ENCODE assay signal across 8 mouse cellular contexts in the genomic region with DNA sequence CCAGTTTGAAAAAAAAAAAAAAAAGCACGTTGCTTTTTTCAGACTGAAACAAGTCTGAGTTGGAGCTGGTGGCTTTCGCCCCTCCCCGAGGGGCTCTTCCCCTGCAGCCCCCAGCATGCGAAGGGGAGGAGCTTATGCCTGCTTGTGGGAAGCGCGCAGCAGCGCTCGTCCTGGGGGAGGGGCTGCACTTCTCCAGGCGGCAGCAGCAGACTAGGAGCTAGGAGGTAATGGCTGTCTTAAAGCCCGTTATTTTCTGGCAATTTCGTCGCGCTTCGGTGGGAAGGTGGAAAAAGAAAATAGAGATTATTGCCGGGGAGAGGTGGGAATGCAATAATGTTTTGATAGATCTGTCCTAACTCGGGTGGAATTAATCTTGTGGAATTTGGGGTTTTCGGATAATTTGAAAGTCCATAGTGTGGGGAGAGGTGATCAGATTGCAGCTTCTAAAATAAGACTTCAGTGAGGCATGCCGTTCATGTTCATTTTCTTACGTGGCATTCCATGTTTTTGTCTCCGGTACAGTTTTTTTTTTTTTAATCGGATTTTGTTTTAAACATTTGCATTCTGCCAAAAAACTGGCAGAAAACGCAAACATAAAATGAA. TPM values are rescaled to one million over a fixed set of nuclear protein-coding genes. Genes with fewer than 3 reads are reported as not detected.
DNase-seq lines count a peak whose midpoint lies in the region; ATAC-seq and TF ChIP-seq lines count a peak whose summit lies in the region.

No protein-coding gene starts in this region.

- H3K27ac ChIP-seq in gastrocnemius, adult 2 months: peak overlapping the region; percentile 41; the same call in 1 of the 2 replicates
- H3K27ac ChIP-seq in intestine, embryonic 16.5 days (ENCODE audit: low read length): no peak overlapping the region

- intact Hi-C loops in gastrocnemius, adult 2 months (cut with DNase I): no loop called here
- intact Hi-C loops in gastrocnemius, postnatal 36 days (cut with DNase I): no loop called here
- intact Hi-C loops in left cerebral cortex, postnatal 25 days (cut with DNase I): no loop called here

- H3K27me3 ChIP-seq in intestine, embryonic 16.5 days (replicated peaks; ENCODE audit: control insufficient read depth, insufficient read depth, low read length): no peaks in the 10 kb centered on the region

- WGBS in intestine, embryonic 16.5 days: 18% methylated on average over 22 of the region's 22 CpGs

- ATAC-seq in intestine, embryonic 16.5 days: peak; percentile 76
- peak; percentile 82 for ATAC-seq in megakaryocyte-erythroid progenitor cell, adult 5-6 weeks (replicated peaks; ENCODE audit: low FRiP score, low TSS enrichment, poor library complexity, severe bottlenecking)

- H3K4me2 ChIP-seq in intestine, embryonic 16.5 days (ENCODE audit: low read depth, low read length): peak overlapping the region; percentile 40

- H3K9ac ChIP-seq in intestine, embryonic 16.5 days (ENCODE audit: low read depth, low read length): no peak overlapping the region

- no peak for TF ChIP-seq CTCF in gastrocnemius, adult 2 months (IDR thresholded peaks at IDR 0.05)

- H3K9me3 ChIP-seq in intestine, embryonic 16.5 days (ENCODE audit: control insufficient read depth, low read length): no peaks in the 10 kb centered on the region

- no peaks in the 10 kb centered on the region for H3K36me3 ChIP-seq in intestine, embryonic 16.5 days (ENCODE audit: control insufficient read depth, insufficient read depth, low read length)

- peak overlapping the region; percentile 69 for H3K4me3 ChIP-seq in gastrocnemius, adult 2 months
- H3K4me3 ChIP-seq in intestine, embryonic 16.5 days (ENCODE audit: low read length): peak overlapping the region; percentile 41

- H3K4me1 ChIP-seq in intestine, embryonic 16.5 days (ENCODE audit: control insufficient read depth, insufficient read depth, low read length): no peaks in the 10 kb centered on the region

- peak; percentile 51 for DNase-seq in gastrocnemius, adult 2 months
- no peak for DNase-seq in gastrocnemius, postnatal 36 days
- DNase-seq in cerebellum, postnatal 36 days: peak; percentile 24 to 44
- DNase-seq in frontal cortex, postnatal 25 days (ENCODE audit: low spot score in 2 of 2): peak; percentile 9 to 18
- peak; percentile 24 to 30 for DNase-seq in left cerebral cortex, postnatal 25 days (ENCODE audit: low spot score in 2 of 2)
- DNase-seq in right cerebral cortex, postnatal 25 days: peak; percentile 23

RNA-seq across cellular contexts. Expression of a gene that starts 7.2 kb away (rescaled TPM):
- total RNA-seq in gastrocnemius, adult 2 months (2021): 1 to 10 TPM; 4.6 to 6.1 TPM
- total RNA-seq in gastrocnemius, postnatal 36 days (2021): 1 to 10 TPM; 3.2 to 4.2 TPM
- 6.5 and 7.0 TPM in 2 replicates for polyA plus RNA-seq in intestine, embryonic 16.5 days (2015; fragmentation: Nextera tagmentation; extraction: Ambion mirVana)
- total RNA-seq in left cerebral cortex, postnatal 25 days (2021): 1 to 10 TPM; 2.2 to 3.3 TPM
- total RNA-seq in megakaryocyte-erythroid progenitor cell, adult 5-6 weeks (2014; fragmentation: Nextera tagmentation): 0.40 TPM in 1 of 2 replicates, not detected in the other
- 0.19 TPM in 1 of 2 replicates, not detected in the other for total RNA-seq in megakaryocyte-erythroid progenitor cell, adult 5-6 weeks (2017)

RNA-seq across cellular contexts. Expression of a gene that starts 38.1 kb away (rescaled TPM):
- total RNA-seq in gastrocnemius, adult 2 months (2021): not detected
- not detected for total RNA-seq in gastrocnemius, postnatal 36 days (2021)
- not detected in 2 replicates for polyA plus RNA-seq in intestine, embryonic 16.5 days (2015; fragmentation: Nextera tagmentation; extraction: Ambion mirVana)
- not detected for total RNA-seq in left cerebral cortex, postnatal 25 days (2021)
- total RNA-seq in megakaryocyte-erythroid progenitor cell, adult 5-6 weeks (2014; fragmentation: Nextera tagmentation): not detected in 2 replicates
- total RNA-seq in megakaryocyte-erythroid progenitor cell, adult 5-6 weeks (2017): not detected in 2 replicates

Comparison
In these comparisons a context has a peak if more than half of its experiments do, and no peak if none do; other contexts are left out.
1. DNase-seq: peak in gastrocnemius, adult 2 months (single experiment), cerebellum, postnatal 36 days (2 of 2), frontal cortex, postnatal 25 days (2 of 2), left cerebral cortex, postnatal 25 days (2 of 2) and right cerebral cortex, postnatal 25 days (single experiment); none in gastrocnemius, postnatal 36 days (0 of 2).